Mouse (Mus musculus): ENCODE results near the gene Poc1a.

DNA sequence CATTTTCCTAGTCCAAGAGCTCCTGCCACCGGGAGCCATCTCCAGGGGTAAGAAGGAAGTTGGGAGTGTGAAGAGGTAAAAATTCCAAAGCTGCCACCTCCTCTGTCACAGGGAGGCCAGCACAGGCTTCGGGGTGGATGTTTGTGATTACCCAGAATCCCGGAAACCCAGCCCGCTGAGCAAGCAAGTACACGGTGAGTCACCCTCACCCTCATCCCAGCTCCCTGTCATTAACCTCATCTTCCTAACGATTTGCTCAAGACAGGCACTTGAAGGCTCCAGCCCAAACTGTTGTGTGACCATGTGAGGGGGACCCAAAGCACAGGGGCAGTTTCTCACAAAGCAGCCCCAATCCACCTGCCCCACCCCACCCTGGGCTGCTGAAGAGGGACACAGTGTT lies 72.9 kb downstream of the Poc1a start:
- no peak for TF ChIP-seq POLR2A (IDR thresholded peaks at IDR 0.05; ENCODE audit: low read depth, low read length)
- TF ChIP-seq CTCF (IDR thresholded peaks at IDR 0.05; ENCODE audit: extremely low read depth, insufficient read length, insufficient replicate concordance, low read depth, low read length), result no peak

Data from small intestine, adult 2 months (tissue).